Mouse (Mus musculus) forebrain, postnatal 0 days (tissue): ENCODE results near the gene Amigo1. TPM values are rescaled to one million over a fixed set of nuclear protein-coding genes. Genes with fewer than 3 reads are reported as not detected.

Source experiments
- ATAC-seq: fragments of 200-750 bp; cut with Nextera tagmentation; 2 replicates; pipeline ENCODE4 v1.8.0; 2017; ENCODE audit warnings: mild to moderate bottlenecking, moderate library complexity
- DNase-seq: peaks from one replicate; pipeline ENCODE4 v3.0.0-alpha.2; 2015
- H3K27ac ChIP-seq: fragments of 300-500 bp; sonication (generic); 2 replicates; pipeline ENCODE4 v1.5.1; 2014; ENCODE audit warnings: low read depth, mild to moderate bottlenecking, antibody characterized with exemption, low read length, moderate library complexity, mixed read lengths
- H3K27me3 ChIP-seq: fragments of 300-500 bp; sonication (generic); 2 replicates; pipeline ENCODE4 v1.6.1; 2014; ENCODE audit warnings: mild to moderate bottlenecking, low read length, mixed read lengths; ENCODE audit not compliant: insufficient read depth
- H3K36me3 ChIP-seq: fragments of 300-500 bp; sonication (generic); 2 replicates; pipeline ENCODE4 v1.6.1; 2014; ENCODE audit warnings: mild to moderate bottlenecking, moderate library complexity; ENCODE audit not compliant: insufficient read depth
- H3K4me1 ChIP-seq: fragments of 300-500 bp; sonication (generic); 2 replicates; pipeline ENCODE4 v1.6.1; 2014; ENCODE audit warnings: antibody characterized with exemption; ENCODE audit not compliant: insufficient read depth
- H3K4me2 ChIP-seq: fragments of 300-500 bp; sonication (generic); 2 replicates; pipeline ENCODE4 v1.6.1; 2014; ENCODE audit warnings: low read depth, mild to moderate bottlenecking, moderate library complexity
- H3K4me3 ChIP-seq: fragments of 300-500 bp; sonication (generic); 2 replicates; pipeline ENCODE4 v1.5.1; 2014; ENCODE audit warnings: low read depth, low read length, mixed read lengths
- H3K9ac ChIP-seq: fragments of 300-500 bp; sonication (generic); 2 replicates; pipeline ENCODE4 v1.6.1; 2014; ENCODE audit warnings: mild to moderate bottlenecking
- H3K9me3 ChIP-seq: fragments of 300-500 bp; sonication (generic); 2 replicates; pipeline ENCODE4 v1.6.1; 2016; ENCODE audit warnings: low read length
- CTCF ChIP-seq: sonication (generic); IDR thresholded peaks from 2 replicates; pipeline ENCODE4 v1.5.1; 2016; ENCODE audit warnings: antibody characterized with exemption, control low read depth, low read depth
- WGBS: fragments of 180-500 bp; shearing (Covaris S2); extraction: QIAGEN DNeasy Blood & Tissue Kit; methylation state at CpG from one replicate; pipeline ENCODE4 v1.1.7; 2014; 5-methylcytosine and 5-hydroxymethylcytosine counted together
- polyA plus RNA-seq: library from polyadenylated mRNA; unstranded; fragments of >200 nt; fragmentation: Nextera tagmentation; extraction: Ambion mirVana; gene quantifications from 2 replicates; pipeline ENCODE4 v1.2.1, GENCODE M21; 2015
- total RNA-seq: library from RNA; depleted of rRNA; stranded (reverse); fragments of >200 nt; gene quantifications from 2 replicates; pipeline ENCODE4 v1.2.3, GENCODE M21; 2014

Amigo1 gene
- total and polyA plus RNA-seq, 2 experiments from 2014 or later, result 12.1 to 20.4 TPM

GRCm38 (mm10) chr3:108209946-108210770, 24.0 kb downstream of the Amigo1 start:
- 1% methylated on average over 67 of the region's 72 CpGs for WGBS
- H3K9me3 ChIP-seq, result no peaks in the 10 kb centered on the region
- H3K36me3 ChIP-seq, result peaks cover 22% of the 10 kb centered on the region
- H3K9ac ChIP-seq, result peak overlapping the region; percentile 83
- H3K27me3 ChIP-seq, result no peaks in the 10 kb centered on the region
- peak; percentile 99 for DNase-seq
- no peak for TF ChIP-seq CTCF
- H3K4me2 ChIP-seq, result peak overlapping the region; percentile 89
- H3K4me3 ChIP-seq, result peak overlapping the region; percentile 61
- peak overlapping the region; percentile 97 for H3K27ac ChIP-seq
- ATAC-seq, result peak; percentile 95
- peaks cover 25% of the 10 kb centered on the region for H3K4me1 ChIP-seq

DNA sequence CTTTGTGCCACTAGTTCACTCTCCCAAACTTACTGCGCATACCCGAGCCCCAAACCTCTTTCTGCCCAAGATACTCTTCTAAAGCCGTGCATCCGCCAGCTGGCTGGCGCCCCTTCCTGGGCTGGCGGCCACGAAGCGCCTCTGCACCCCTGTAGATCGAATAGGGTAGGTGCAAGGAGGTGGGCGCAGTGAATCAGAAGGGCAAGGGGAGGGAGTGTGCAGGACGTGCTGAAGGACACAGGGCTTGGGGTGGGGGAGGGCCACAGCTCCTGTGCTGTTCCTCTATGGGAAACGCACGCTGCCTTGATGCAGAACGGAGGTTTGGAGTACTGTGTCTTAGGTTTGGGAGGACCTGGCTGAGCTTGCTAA, 24.6 kb downstream of the Amigo1 start, which contains the start of gene Atxn7l2:
Gene Atxn7l2 (minus strand): TSS at position 164 of the 369 bp plus-strand sequence.
- H3K4me1 ChIP-seq, result peaks cover 25% of the 10 kb centered on the region
- under 1% methylated on average over 14 of the region's 14 CpGs for WGBS
- peak within 1 kb of the TSS; percentile 89 for H3K4me2 ChIP-seq
- H3K36me3 ChIP-seq, result peaks cover 16% of the 10 kb centered on the region
- ATAC-seq (peak; percentile 81), DNase-seq (no peak)
- H3K4me3 ChIP-seq, result peak within 1 kb of the TSS; percentile 61
- peak within 1 kb of the TSS; percentile 83 for H3K9ac ChIP-seq
- peak; percentile 80 for TF ChIP-seq CTCF
- H3K27me3 ChIP-seq, result no peaks in the 10 kb centered on the region
- H3K27ac ChIP-seq, result peak within 1 kb of the TSS; percentile 97
- H3K9me3 ChIP-seq, result no peaks in the 10 kb centered on the region

GRCm38 (mm10) chr3:108211845-108212244, 25.7 kb downstream of the Amigo1 start:
- 29% methylated on average over 6 of the region's 6 CpGs for WGBS
- no peaks in the 10 kb centered on the region for H3K9me3 ChIP-seq
- DNase-seq (peak; percentile 77), ATAC-seq (peak; percentile 3; the same call in 1 of the 2 replicates)
- H3K4me2 ChIP-seq, result peak overlapping the region; percentile 89
- H3K4me3 ChIP-seq, result no peak overlapping the region
- no peak for TF ChIP-seq CTCF
- no peaks in the 10 kb centered on the region for H3K27me3 ChIP-seq
- peaks cover 25% of the 10 kb centered on the region for H3K4me1 ChIP-seq
- H3K27ac ChIP-seq, result peak overlapping the region; percentile 97
- H3K36me3 ChIP-seq, result peaks cover 5% of the 10 kb centered on the region
- 0 out of 2 replicates have a peak overlapping the region, but pooled peaks have one; percentile 83 for H3K9ac ChIP-seq

DNA sequence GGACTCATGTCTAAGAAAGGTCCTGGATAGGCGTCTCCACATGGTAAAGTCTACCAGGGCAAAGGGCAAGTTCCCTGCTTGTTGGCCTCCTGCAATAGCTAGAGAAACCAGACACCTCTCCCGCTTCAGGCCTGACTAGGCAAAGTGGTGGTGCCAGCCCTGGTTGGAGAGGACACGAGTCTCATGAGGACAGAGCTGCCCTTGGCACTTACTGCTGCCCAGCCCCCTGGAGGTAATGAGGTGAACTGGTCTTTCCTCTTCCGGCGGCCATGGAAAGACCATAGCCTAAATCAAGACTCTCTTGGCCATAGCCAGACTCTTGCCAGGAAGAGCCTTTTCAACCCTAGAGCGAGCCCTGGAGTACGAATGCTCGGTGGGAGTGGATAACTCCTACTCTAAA, 26.3 kb downstream of the Amigo1 start:
- WGBS, result 82% methylated on average over 8 of the region's 8 CpGs
- TF ChIP-seq CTCF, result peak; percentile 27; the same call in 1 of the 2 replicates
- DNase-seq (no peak), ATAC-seq (no peak)
- Histone ChIP-seq H3K36me3 (no peaks in the 10 kb centered on the region), H3K4me1 (peaks cover 25% of the 10 kb centered on the region), H3K4me2 (peak overlapping the region; percentile 89; the same call in 1 of the 2 replicates), H3K27me3 (no peaks in the 10 kb centered on the region), H3K9ac (no peak overlapping the region), H3K9me3 (no peaks in the 10 kb centered on the region), H3K4me3 (no peak overlapping the region), H3K27ac (peak overlapping the region; percentile 48; the same call in 1 of the 2 replicates)

DNA sequence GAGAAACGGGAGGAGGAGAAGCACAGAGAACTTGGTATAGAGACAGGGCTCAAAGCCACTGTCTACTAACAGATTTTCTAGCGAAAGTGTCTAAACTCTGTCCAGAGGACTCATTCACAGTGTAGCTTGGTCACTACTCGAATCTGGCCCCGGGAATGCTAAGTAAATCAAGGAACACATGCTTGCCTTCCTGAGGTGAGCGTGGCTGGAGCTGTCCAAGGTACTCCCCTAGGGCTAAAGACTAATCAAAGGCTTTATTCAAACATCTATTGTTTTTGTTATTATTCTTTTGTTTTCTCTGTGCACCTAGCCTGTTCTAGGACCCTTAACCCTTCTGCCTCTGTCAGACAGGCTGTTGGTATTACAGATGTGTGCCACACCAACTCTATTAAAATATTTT, 28.6 kb downstream of the Amigo1 start:
- Histone ChIP-seq H3K36me3 (no peaks in the 10 kb centered on the region), H3K27ac (no peak overlapping the region), H3K4me2 (no peak overlapping the region), H3K9me3 (no peaks in the 10 kb centered on the region), H3K4me3 (no peak overlapping the region), H3K4me1 (peaks cover 12% of the 10 kb centered on the region), H3K9ac (no peak overlapping the region), H3K27me3 (no peaks in the 10 kb centered on the region)
- ATAC-seq (no peak), DNase-seq (no peak)
- no peak for TF ChIP-seq CTCF
- 27% methylated on average over 5 of the region's 5 CpGs for WGBS

DNA sequence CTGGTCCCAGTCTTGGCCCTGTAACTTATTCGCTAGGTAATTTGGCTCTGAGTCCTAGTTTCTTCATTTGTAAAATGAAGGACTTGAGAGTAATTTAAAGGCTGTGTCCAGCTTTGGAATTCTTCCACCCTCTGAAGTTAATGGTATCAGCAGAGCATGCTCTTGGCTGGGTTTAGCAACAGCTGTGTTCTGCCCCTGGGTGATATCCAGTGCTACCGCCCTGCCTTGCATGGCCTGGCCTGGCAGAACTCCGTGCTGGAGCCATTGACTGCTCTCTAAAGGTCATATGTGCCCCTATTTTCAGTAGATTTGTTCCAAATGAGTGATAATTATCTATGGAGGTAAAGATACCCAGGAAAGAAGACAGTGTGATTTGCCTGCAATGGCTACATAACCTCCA, 34.5 kb downstream of the Amigo1 start:
- H3K4me1 ChIP-seq, result no peaks in the 10 kb centered on the region; the same call in 1 of the 2 replicates

More for the DNA sequence above, 34.5 kb downstream of the Amigo1 start:
- 72% methylated on average over 3 of the region's 3 CpGs for WGBS
- no peaks in the 10 kb centered on the region for H3K36me3 ChIP-seq
- H3K9me3 ChIP-seq, result no peaks in the 10 kb centered on the region
- H3K4me2 ChIP-seq, result no peak overlapping the region
- no peak overlapping the region for H3K27ac ChIP-seq
- no peak overlapping the region for H3K4me3 ChIP-seq
- H3K27me3 ChIP-seq, result peaks cover 10% of the 10 kb centered on the region
- no peak overlapping the region for H3K9ac ChIP-seq
- no peak for ATAC-seq
- DNase-seq, result no peak
- no peak for TF ChIP-seq CTCF
